Mouse (Mus musculus): ENCODE measurements around the gene Arnt. TPM values are rescaled to one million over a fixed set of nuclear protein-coding genes. Genes with fewer than 3 reads are reported as not detected.
"Not testable (repeated sequence)": the region's sequence is repeated elsewhere in the genome, so short reads cannot be mapped to it uniquely, and the experiment has no call there.

Gene Arnt
- polyA plus RNA-seq, 1 experiment from 2014 or later: 21.8 TPM

DNA sequence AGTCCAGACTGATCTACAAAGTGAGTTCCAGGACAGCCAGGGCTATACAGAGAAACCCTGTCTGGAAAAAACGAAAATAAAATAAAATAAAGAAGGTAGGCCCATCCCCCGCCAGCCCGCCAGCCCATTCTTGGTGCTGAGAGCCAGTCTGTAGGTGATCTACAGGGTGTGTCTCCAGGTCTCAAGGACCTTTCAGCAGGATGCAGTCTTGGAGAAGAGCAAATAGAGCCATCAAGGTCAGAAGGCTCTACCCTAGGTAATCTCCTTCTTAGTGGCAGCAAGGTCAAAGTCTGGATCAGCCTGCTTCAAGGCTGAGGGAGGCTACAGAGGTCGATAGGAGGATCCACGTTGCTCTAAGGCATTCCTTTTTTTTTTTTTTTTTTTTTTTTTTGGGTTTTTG is 7.7 kb upstream of the Arnt start:
- ATAC-seq (ENCODE audit: low FRiP score): not testable (repeated sequence)

DNA sequence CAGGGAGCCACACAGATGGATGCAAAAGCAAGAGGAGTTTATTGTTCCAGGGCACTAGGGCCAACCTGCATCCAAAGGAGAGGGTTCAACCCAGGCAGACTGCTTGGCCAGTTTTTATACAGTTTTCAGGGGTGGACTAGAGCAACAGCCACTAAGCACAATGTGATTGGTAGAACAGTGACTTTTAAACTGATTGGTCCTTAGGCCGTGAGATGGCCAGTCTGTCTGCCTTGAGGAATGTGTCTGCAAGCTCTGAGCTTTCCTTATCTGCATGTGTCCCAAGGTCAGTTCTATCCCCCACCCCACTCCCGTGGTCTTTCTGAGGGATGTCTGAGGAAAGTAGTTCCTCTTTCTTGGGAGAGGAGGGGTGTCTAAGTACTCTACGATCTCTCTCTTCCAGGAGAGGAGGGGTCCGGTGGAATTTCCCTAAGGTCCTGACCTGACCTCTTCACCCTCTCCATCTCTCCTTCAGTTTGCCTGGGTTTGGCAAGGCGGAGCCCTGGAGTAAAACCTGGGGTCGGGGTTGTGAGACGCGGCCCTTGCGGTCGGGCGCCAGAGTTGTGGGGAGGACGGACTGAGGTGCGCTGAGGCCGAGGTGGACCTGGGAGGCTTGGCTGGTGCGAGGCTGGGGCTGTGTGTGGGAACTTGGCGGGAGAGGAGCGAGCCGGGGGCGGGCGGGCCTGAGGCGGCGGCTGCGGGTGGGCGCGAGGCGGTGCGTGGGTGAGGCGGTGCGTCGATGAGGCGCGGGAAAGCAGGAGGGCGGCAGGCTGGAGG is 6.9 kb upstream of the Arnt start:
- H3K4me2 ChIP-seq (replicated peaks; ENCODE audit: low read depth, low read length): peak overlapping the region; percentile 32
- H3K4me3 ChIP-seq (ENCODE audit: low read depth, low read length): peak overlapping the region; percentile 29
- not testable (repeated sequence) for H3K4me1 ChIP-seq (replicated peaks; ENCODE audit: control insufficient read depth, insufficient read depth, low read length); H3K9me3 ChIP-seq (ENCODE audit: control insufficient read depth, low read length); H3K27me3 ChIP-seq (ENCODE audit: control insufficient read depth, insufficient read depth, low read length); H3K9ac ChIP-seq (ENCODE audit: low read depth, low read length); H3K27ac ChIP-seq (ENCODE audit: low read depth, low read length); H3K36me3 ChIP-seq (ENCODE audit: control insufficient read depth, insufficient read depth, low read length)
- ATAC-seq (ENCODE audit: low FRiP score) (peak; percentile 71), DNase-seq (ENCODE audit: low spot score) (peak; percentile 16)
- 55% methylated on average over 8 of the region's 33 CpGs for WGBS

More for the DNA sequence above, 7.7 kb upstream of the Arnt start:
- DNase-seq (ENCODE audit: low spot score); H3K9ac ChIP-seq (ENCODE audit: low read depth, low read length); H3K27ac ChIP-seq (ENCODE audit: low read depth, low read length); H3K4me2 ChIP-seq (replicated peaks; ENCODE audit: low read depth, low read length); H3K27me3 ChIP-seq (ENCODE audit: control insufficient read depth, insufficient read depth, low read length); H3K36me3 ChIP-seq (ENCODE audit: control insufficient read depth, insufficient read depth, low read length); H3K4me3 ChIP-seq (ENCODE audit: low read depth, low read length); H3K9me3 ChIP-seq (ENCODE audit: control insufficient read depth, low read length); H3K4me1 ChIP-seq (replicated peaks; ENCODE audit: control insufficient read depth, insufficient read depth, low read length): not testable (repeated sequence)
- 88% methylated on average over 5 of the region's 5 CpGs for WGBS

DNA sequence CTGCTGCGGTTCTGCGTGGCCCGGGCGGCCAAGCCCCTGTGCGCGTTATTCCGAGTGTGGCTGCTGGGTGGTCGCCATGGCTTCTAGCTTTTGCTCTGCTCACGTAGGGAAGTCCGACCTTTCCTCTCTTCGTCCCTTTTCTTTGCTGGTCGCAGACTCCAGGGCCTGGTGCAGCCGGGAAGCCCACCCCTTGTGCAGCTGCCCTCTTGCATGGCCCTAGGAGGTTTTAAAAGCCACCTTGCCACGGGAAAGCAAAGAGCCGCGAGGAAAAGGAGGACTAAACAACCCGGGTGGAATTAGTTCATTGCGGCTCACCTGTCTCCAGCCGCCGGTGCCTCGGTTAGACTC is 6.3 kb upstream of the Arnt start:
- peak overlapping the region; percentile 29 for H3K4me3 ChIP-seq (ENCODE audit: low read depth, low read length)
- H3K4me1 ChIP-seq (replicated peaks; ENCODE audit: control insufficient read depth, insufficient read depth, low read length); H3K36me3 ChIP-seq (ENCODE audit: control insufficient read depth, insufficient read depth, low read length); H3K9ac ChIP-seq (ENCODE audit: low read depth, low read length); H3K9me3 ChIP-seq (ENCODE audit: control insufficient read depth, low read length); H3K27me3 ChIP-seq (ENCODE audit: control insufficient read depth, insufficient read depth, low read length); H3K27ac ChIP-seq (ENCODE audit: low read depth, low read length): not testable (repeated sequence)
- ATAC-seq (ENCODE audit: low FRiP score) (peak; percentile 38), DNase-seq (ENCODE audit: low spot score) (peak; percentile 30)
- peak overlapping the region; percentile 32 for H3K4me2 ChIP-seq (replicated peaks; ENCODE audit: low read depth, low read length)
- 27% methylated on average over 9 of the region's 21 CpGs for WGBS

DNA sequence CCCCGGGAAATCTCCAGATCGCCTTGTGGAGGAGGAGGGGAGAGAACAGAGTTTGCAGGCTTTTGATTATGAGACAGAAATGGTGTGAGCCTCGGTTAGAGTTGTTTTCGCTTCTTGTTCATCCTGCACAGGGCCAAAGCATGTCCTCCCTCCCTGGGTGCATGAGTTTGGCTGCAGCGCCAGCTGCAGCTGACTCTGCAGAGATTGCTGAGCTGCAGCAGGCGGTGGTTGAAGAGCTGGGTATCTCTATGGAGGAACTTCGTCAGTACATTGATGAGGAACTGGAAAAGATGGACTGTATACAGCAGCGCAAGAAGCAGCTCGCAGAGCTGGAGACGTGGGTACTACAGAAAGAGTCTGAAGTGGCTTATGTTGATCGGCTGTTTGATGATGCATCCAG is 5.8 kb upstream of the Arnt start:
- not testable (repeated sequence) for H3K36me3 ChIP-seq (ENCODE audit: control insufficient read depth, insufficient read depth, low read length); H3K27me3 ChIP-seq (ENCODE audit: control insufficient read depth, insufficient read depth, low read length); H3K4me3 ChIP-seq (ENCODE audit: low read depth, low read length); H3K27ac ChIP-seq (ENCODE audit: low read depth, low read length); H3K4me1 ChIP-seq (replicated peaks; ENCODE audit: control insufficient read depth, insufficient read depth, low read length); ATAC-seq (ENCODE audit: low FRiP score); DNase-seq (ENCODE audit: low spot score); H3K9me3 ChIP-seq (ENCODE audit: control insufficient read depth, low read length); H3K9ac ChIP-seq (ENCODE audit: low read depth, low read length); H3K4me2 ChIP-seq (replicated peaks; ENCODE audit: low read depth, low read length)
- 63% methylated on average over 4 of the region's 11 CpGs for WGBS

DNA sequence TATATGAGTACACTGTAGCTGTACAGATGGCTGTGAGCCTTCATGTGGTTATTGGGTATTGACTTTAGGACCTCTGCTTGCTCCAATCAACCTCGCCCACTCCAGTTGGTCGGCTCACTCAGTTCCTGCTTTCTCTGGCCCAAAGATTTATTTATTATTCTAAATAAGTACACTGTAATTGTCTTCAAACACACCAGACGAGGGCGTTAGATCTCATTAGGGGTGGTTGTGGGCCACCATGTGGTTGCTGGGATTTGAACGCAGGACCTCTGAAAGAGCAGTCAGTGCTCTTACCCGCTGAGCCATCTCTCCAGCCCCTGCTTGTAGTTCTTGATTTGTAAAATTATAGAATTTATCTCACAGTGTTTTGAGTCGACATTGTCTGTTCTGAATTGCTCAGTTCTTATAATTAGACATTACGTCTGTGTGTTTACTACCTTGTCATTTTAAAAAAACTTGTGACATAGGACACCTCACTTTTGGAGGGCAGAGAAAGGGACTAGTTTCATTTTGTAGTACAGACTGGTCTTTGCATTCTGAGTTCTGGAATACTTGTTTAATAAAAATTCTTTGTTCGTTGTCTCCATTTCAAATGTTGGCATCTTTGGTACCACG is 780 bp upstream of the Arnt start:
- H3K4me3 ChIP-seq (ENCODE audit: low read depth, low read length): peak overlapping the region; percentile 91; the same call in 1 of the 2 replicates
- no peaks in the 10 kb centered on the region for H3K36me3 ChIP-seq (ENCODE audit: control insufficient read depth, insufficient read depth, low read length)
- no peak overlapping the region for H3K9ac ChIP-seq (ENCODE audit: low read depth, low read length)
- H3K4me1 ChIP-seq (replicated peaks; ENCODE audit: control insufficient read depth, insufficient read depth, low read length): no peaks in the 10 kb centered on the region
- H3K9me3 ChIP-seq (ENCODE audit: control insufficient read depth, low read length): no peaks in the 10 kb centered on the region
- no peaks in the 10 kb centered on the region for H3K27me3 ChIP-seq (ENCODE audit: control insufficient read depth, insufficient read depth, low read length)
- WGBS: 75% methylated on average over 10 of the region's 10 CpGs
- no peak overlapping the region for H3K4me2 ChIP-seq (replicated peaks; ENCODE audit: low read depth, low read length)
- no peak for ATAC-seq (ENCODE audit: low FRiP score)
- DNase-seq (ENCODE audit: low spot score): no peak
- H3K27ac ChIP-seq (ENCODE audit: low read depth, low read length): no peak overlapping the region

DNA sequence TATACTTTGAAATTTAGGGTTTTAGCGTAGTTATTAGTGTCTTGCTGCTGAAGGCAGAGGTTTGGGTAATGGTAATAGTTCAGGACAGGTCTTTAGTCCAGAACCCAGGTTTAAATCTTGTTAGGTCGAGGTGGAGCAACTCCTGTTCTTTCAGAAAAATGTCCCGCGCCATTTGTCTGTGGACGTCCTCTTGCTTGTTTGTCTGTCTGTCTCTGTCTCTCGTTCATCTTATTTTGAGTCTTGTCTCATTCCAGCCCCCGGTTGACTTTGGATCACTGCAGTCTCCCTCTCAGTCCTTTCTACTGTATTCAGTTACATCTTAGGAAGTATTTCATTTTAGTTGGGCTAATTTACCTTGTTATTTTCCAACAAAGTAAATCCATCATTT is 789 bp downstream of the Arnt start:
- Histone ChIP-seq H3K27me3 (ENCODE audit: control insufficient read depth, insufficient read depth, low read length) (no peaks in the 10 kb centered on the region), H3K27ac (ENCODE audit: low read depth, low read length) (no peak overlapping the region), H3K4me1 (replicated peaks; ENCODE audit: control insufficient read depth, insufficient read depth, low read length) (no peaks in the 10 kb centered on the region), H3K9me3 (ENCODE audit: control insufficient read depth, low read length) (no peaks in the 10 kb centered on the region), H3K4me3 (ENCODE audit: low read depth, low read length) (peak overlapping the region; percentile 91), H3K4me2 (replicated peaks; ENCODE audit: low read depth, low read length) (peak overlapping the region; percentile 71), H3K9ac (ENCODE audit: low read depth, low read length) (peak overlapping the region; percentile 84), H3K36me3 (ENCODE audit: control insufficient read depth, insufficient read depth, low read length) (no peaks in the 10 kb centered on the region)
- DNase-seq (ENCODE audit: low spot score): no peak
- no peak for ATAC-seq (ENCODE audit: low FRiP score)
- WGBS: 6% methylated on average over 7 of the region's 7 CpGs

DNA sequence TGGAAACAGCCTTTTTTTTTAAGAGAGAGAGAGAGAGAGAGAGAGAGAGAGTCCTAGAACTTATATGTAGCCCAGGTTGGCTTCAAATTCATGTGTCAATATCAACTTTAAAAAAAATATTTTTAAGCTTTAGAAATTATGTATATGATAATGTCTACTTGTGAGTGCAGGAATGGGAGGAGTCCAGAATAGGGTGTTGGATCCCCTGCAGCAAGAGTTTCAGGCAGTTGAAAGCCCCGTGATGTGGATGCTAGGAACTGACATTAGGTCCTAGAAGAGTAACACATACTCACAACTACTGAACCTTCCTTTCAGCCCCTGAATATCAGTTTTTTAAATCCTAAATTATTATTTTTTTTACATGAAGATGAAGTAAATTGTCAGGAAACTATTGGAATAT is 1.4 kb downstream of the Arnt start:
- no peaks in the 10 kb centered on the region for H3K27me3 ChIP-seq (ENCODE audit: control insufficient read depth, insufficient read depth, low read length)
- WGBS: 58% methylated on average over 1 of the region's 1 CpGs
- H3K4me3 ChIP-seq (ENCODE audit: low read depth, low read length): no peak overlapping the region

DNA sequence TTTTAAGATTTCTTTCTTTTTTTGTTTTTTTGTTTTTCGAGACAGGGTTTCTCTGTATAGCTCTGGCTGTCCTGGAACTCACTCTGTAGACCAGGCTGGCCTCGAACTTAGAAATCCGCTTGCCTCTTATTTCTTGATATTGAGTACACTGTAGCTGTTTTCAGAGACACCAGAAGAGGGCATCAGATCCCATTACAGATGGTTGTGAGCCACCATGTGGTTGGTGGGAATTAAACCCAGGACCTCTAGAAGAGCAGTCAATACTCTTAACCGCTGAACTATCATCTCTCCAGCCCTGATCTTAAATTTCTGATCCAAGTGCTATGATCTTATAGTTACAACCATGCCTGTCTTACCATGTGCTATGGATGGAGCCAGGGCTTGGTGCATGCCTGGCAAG is 4.4 kb downstream of the Arnt start:
- H3K27me3 ChIP-seq (ENCODE audit: control insufficient read depth, insufficient read depth, low read length); H3K4me2 ChIP-seq (replicated peaks; ENCODE audit: low read depth, low read length); ATAC-seq (ENCODE audit: low FRiP score); H3K9ac ChIP-seq (ENCODE audit: low read depth, low read length); H3K4me1 ChIP-seq (replicated peaks; ENCODE audit: control insufficient read depth, insufficient read depth, low read length); H3K27ac ChIP-seq (ENCODE audit: low read depth, low read length); H3K9me3 ChIP-seq (ENCODE audit: control insufficient read depth, low read length); DNase-seq (ENCODE audit: low spot score); H3K4me3 ChIP-seq (ENCODE audit: low read depth, low read length); H3K36me3 ChIP-seq (ENCODE audit: control insufficient read depth, insufficient read depth, low read length): not testable (repeated sequence)
- WGBS: 97% methylated on average over 4 of the region's 4 CpGs

More for the DNA sequence above, 1.4 kb downstream of the Arnt start:
- ATAC-seq (ENCODE audit: low FRiP score): no peak
- H3K27ac ChIP-seq (ENCODE audit: low read depth, low read length): no peak overlapping the region
- H3K9ac ChIP-seq (ENCODE audit: low read depth, low read length): no peak overlapping the region
- H3K4me2 ChIP-seq (replicated peaks; ENCODE audit: low read depth, low read length): no peak overlapping the region
- H3K4me1 ChIP-seq (replicated peaks; ENCODE audit: control insufficient read depth, insufficient read depth, low read length): no peaks in the 10 kb centered on the region
- no peaks in the 10 kb centered on the region for H3K36me3 ChIP-seq (ENCODE audit: control insufficient read depth, insufficient read depth, low read length)
- no peaks in the 10 kb centered on the region for H3K9me3 ChIP-seq (ENCODE audit: control insufficient read depth, low read length)
- no peak for DNase-seq (ENCODE audit: low spot score)

DNA sequence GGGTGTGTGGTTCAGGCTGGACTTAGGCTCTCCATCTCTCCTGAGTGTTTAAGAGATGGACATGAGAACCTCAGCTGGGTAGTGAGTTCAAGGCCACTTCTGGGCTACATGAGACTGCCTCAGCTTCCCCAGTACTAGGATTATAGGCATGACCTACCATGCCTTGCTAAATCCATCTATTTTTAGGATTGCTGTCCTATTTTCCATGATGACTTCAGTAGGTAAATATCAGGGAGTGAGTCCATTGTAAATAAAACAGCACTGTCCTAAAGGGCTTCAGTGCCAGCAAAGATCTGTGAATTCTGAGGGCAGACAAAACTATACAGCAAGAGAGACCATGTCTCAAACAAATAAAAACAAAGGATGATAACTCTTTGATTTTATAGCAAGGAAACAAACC is 5.5 kb downstream of the Arnt start:
- Histone ChIP-seq H3K9me3 (ENCODE audit: control insufficient read depth, low read length) (no peaks in the 10 kb centered on the region), H3K27ac (ENCODE audit: low read depth, low read length) (no peak overlapping the region), H3K4me2 (replicated peaks; ENCODE audit: low read depth, low read length) (no peak overlapping the region), H3K36me3 (ENCODE audit: control insufficient read depth, insufficient read depth, low read length) (no peaks in the 10 kb centered on the region), H3K4me1 (replicated peaks; ENCODE audit: control insufficient read depth, insufficient read depth, low read length) (no peaks in the 10 kb centered on the region), H3K27me3 (ENCODE audit: control insufficient read depth, insufficient read depth, low read length) (no peaks in the 10 kb centered on the region), H3K9ac (ENCODE audit: low read depth, low read length) (no peak overlapping the region), H3K4me3 (ENCODE audit: low read depth, low read length) (no peak overlapping the region)
- DNase-seq (ENCODE audit: low spot score) (no peak), ATAC-seq (ENCODE audit: low FRiP score) (no peak)
